Comparison of ENCODE assay signal across 22 mouse cellular contexts in the genomic region with DNA sequence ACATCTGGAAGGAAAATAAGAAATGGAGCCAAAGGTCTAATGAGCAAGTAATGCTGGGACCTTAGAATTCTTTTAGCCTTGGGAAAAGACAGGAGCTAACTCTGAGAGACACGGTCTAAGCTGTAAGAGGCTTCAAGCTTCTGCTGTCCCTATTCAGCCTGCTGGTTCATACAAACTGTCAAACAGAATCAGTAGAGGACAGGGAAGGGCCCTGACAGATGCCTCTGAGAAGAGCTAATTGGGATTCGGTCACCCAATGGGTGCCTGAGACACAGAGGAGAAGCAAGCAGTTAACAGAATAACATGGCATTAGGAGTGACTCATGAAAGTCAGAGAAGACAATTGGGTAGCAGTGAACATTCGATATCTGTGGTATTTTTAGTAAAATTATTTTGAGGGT.
DNase-seq lines count a peak whose midpoint lies in the region; ATAC-seq lines count a peak whose summit lies in the region.
"Had no signal": no experiment of that assay in that cellular context is flagged by ENCODE, and none has a peak within 500 bp of the region (broad histone marks: within the 10 kb centered on the region; RNA-seq: fewer than 3 reads in every experiment).

No protein-coding gene starts in this region.

- no peaks in the 10 kb centered on the region for H3K9me3 ChIP-seq in midbrain, embryonic 15.5 days
- no peaks in the 10 kb centered on the region for H3K9me3 ChIP-seq in midbrain, embryonic 10.5 days (replicated peaks)
- no peaks in the 10 kb centered on the region for H3K9me3 ChIP-seq in midbrain, embryonic 16.5 days (replicated peaks; ENCODE audit: control insufficient read depth, low read length, poor library complexity, severe bottlenecking)
- no peaks in the 10 kb centered on the region for H3K9me3 ChIP-seq in midbrain, embryonic 11.5 days (ENCODE audit: control insufficient read depth, low read length)

- WGBS in midbrain, embryonic 15.5 days, result 57% methylated on average over 3 of the region's 3 CpGs
- 85% methylated on average over 3 of the region's 3 CpGs for WGBS in midbrain, embryonic 10.5 days
- WGBS in midbrain, embryonic 16.5 days, result 59% methylated on average over 3 of the region's 3 CpGs
- WGBS in midbrain, embryonic 11.5 days, result 72% methylated on average over 3 of the region's 3 CpGs

- H3K27ac ChIP-seq in midbrain, embryonic 15.5 days, result no peak overlapping the region
- no peak overlapping the region for H3K27ac ChIP-seq in midbrain, embryonic 10.5 days (replicated peaks)
- no peak overlapping the region for H3K27ac ChIP-seq in midbrain, embryonic 16.5 days (ENCODE audit: low read length)
- no peak overlapping the region for H3K27ac ChIP-seq in midbrain, embryonic 11.5 days (ENCODE audit: low read depth, low read length)

- no peaks in the 10 kb centered on the region for H3K27me3 ChIP-seq in midbrain, embryonic 15.5 days (replicated peaks)
- no peaks in the 10 kb centered on the region for H3K27me3 ChIP-seq in midbrain, embryonic 10.5 days (ENCODE audit: low read depth, poor library complexity, severe bottlenecking)
- H3K27me3 ChIP-seq in midbrain, embryonic 16.5 days (ENCODE audit: control insufficient read depth, insufficient read depth, low read depth, low read length), result no peaks in the 10 kb centered on the region
- no peaks in the 10 kb centered on the region for H3K27me3 ChIP-seq in midbrain, embryonic 11.5 days (ENCODE audit: control insufficient read depth, insufficient read depth, low read length)
- H3K27me3 ChIP-seq: CH12.LX, Patski had no signal

- no peak for DNase-seq in midbrain, embryonic 10.5 days (ENCODE audit: low spot score)
- no peak for DNase-seq in midbrain, embryonic 11.5 days (ENCODE audit: low spot score, missing footprints)
- DNase-seq in retina, embryonic 14.5 days (ENCODE audit: low spot score), result peak; percentile 61
- DNase-seq in retina, postnatal 1 day, result peak; percentile 54
- no peak for DNase-seq in urinary bladder, postnatal 14 days (ENCODE audit: low spot score)
- DNase-seq in heart, adult 18-20 months, result no peak
- DNase-seq: adrenal gland, adult 2 months; adrenal gland, adult 8-10 months; adrenal gland, postnatal 10 days; adrenal gland, postnatal 14 days; adrenal gland, postnatal 25 days; adrenal gland, postnatal 36 days; B cell, adult 2 months; cerebellum, adult 11 months; cerebellum, adult 11-12 months had no signal

- no peak overlapping the region for H3K4me3 ChIP-seq in midbrain, embryonic 15.5 days
- no peak overlapping the region for H3K4me3 ChIP-seq in midbrain, embryonic 10.5 days
- H3K4me3 ChIP-seq in midbrain, embryonic 16.5 days (ENCODE audit: low read depth, low read length), result no peak overlapping the region
- H3K4me3 ChIP-seq in midbrain, embryonic 11.5 days (ENCODE audit: low read depth, low read length), result no peak overlapping the region

- H3K9ac ChIP-seq in midbrain, embryonic 15.5 days, result no peak overlapping the region
- H3K9ac ChIP-seq in midbrain, embryonic 16.5 days (ENCODE audit: low read depth, low read length), result no peak overlapping the region
- no peak overlapping the region for H3K9ac ChIP-seq in midbrain, embryonic 11.5 days (ENCODE audit: low read length)

- no peak overlapping the region for H3K4me2 ChIP-seq in midbrain, embryonic 15.5 days
- H3K4me2 ChIP-seq in midbrain, embryonic 16.5 days (ENCODE audit: low read length), result no peak overlapping the region
- H3K4me2 ChIP-seq in midbrain, embryonic 11.5 days, result no peak overlapping the region

- no peaks in the 10 kb centered on the region for H3K36me3 ChIP-seq in midbrain, embryonic 15.5 days (replicated peaks)
- no peaks in the 10 kb centered on the region for H3K36me3 ChIP-seq in midbrain, embryonic 10.5 days
- no peaks in the 10 kb centered on the region for H3K36me3 ChIP-seq in midbrain, embryonic 16.5 days (ENCODE audit: control insufficient read depth, insufficient read depth, low read length)
- no peaks in the 10 kb centered on the region for H3K36me3 ChIP-seq in midbrain, embryonic 11.5 days (ENCODE audit: control insufficient read depth, insufficient read depth, low read length)
- H3K36me3 ChIP-seq: G1E had no signal

- no peaks in the 10 kb centered on the region for H3K4me1 ChIP-seq in midbrain, embryonic 15.5 days
- no peaks in the 10 kb centered on the region for H3K4me1 ChIP-seq in midbrain, embryonic 10.5 days
- no peaks in the 10 kb centered on the region for H3K4me1 ChIP-seq in midbrain, embryonic 16.5 days (ENCODE audit: control insufficient read depth, insufficient read depth, low read length)
- H3K4me1 ChIP-seq in midbrain, embryonic 11.5 days (ENCODE audit: control insufficient read depth, insufficient read depth, low read length), result no peaks in the 10 kb centered on the region

- 0 out of 2 replicates have a peak, but pooled peaks have one; percentile 52 for ATAC-seq in midbrain, embryonic 15.5 days (replicated peaks)
- peak; percentile 39; the same call in 1 of the 2 replicates for ATAC-seq in midbrain, embryonic 16.5 days
- no peak for ATAC-seq in midbrain, embryonic 11.5 days (ENCODE audit: low FRiP score)
- ATAC-seq: activated CD4-positive, CD25-positive, alpha-beta regulatory T cell, adult 4 months; CD4-positive, CD25-positive, alpha-beta regulatory T cell, adult 4 months; Patski had no signal

Comparison
In these comparisons a context has a peak if more than half of its experiments do, and no peak if none do; other contexts are left out.
1. DNase-seq: peak in retina, embryonic 14.5 days (single experiment) and retina, postnatal 1 day (single experiment); none in midbrain, embryonic 10.5 days (single experiment), midbrain, embryonic 11.5 days (single experiment), urinary bladder, postnatal 14 days (single experiment) and heart, adult 18-20 months (0 of 2).